Mouse (Mus musculus) left cerebral cortex, postnatal 36 days (tissue): ENCODE measurements around the gene Zfand3. TPM values are rescaled to one million over a fixed set of nuclear protein-coding genes. Genes with fewer than 3 reads are reported as not detected.

Source experiments
- DNase-seq, 2 experiments: peaks; one replicate each; pipeline ENCODE4 v3.0.0; 2021 to 2022; ENCODE audit warnings: low spot score in 2 of 2, mixed read lengths in 1 of 2
- intact Hi-C: fragments of 180-260 bp; cut with DNase I; formaldehyde crosslinking; loops from one replicate; pipeline ENCODE4 v1.15.1; 2025
- total RNA-seq, 2 experiments: library from RNA; stranded (reverse); gene quantifications; 2 replicates each; pipeline ENCODE4 v1.2.3; 2021

The Zfand3 gene
- total RNA-seq, 2 experiments from 2014 or later, result 107 to 120 TPM

DNA sequence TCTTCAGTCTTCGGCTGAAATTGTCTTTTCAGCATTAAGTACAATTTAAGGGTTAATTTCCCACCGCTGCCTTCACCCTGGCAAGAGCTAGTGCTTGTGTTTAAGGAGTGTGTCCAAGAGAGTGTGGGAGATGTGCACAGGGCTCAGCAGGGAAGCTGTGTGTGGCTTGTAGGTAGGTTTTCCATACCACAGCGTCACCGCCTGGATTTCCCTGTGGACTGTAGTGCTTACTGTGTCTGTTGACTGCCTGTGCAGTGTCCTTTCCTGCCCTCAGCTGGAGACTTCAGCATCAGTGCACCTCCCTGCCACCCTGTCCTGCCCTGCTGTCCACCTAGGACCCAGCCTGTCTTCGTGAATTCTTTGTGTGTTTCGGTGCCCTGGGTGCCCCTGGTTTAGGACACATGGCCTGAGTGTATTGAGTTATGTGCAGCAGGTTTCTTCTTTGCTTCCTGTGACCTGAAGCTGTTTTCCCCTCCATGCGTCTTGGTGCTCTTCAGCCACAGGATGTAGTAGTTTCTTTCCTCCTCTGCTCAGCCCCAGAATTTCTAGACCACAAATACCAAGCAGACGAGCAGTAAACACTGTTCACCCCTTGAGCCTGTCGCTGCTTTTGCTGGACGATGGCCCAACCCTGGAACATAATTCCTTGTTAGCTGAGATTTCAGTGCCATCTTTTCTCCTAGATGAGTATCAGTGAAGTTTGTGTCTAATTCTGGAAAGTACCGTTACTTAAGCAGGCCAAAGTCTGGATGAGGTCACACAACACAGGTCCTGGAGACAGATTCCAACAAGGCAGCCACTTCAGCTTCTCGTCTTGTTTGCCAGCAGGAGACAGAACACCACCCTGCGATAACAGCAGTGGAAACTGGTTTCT lies 195.1 kb downstream of the Zfand3 start:
- peak in 1 of 2 experiments; percentile 16 for DNase-seq
- intact Hi-C loops, result loop anchor here (5.0 kb wide), 1 partner anchor 82 kb away; no protein-coding TSS in a partner anchor

- DNase-seq, result no peak
- intact Hi-C loops, result no loop called here
These were observed 195.8 kb downstream of the Zfand3 start for GRCm38 (mm10) chr17:30200283-30200682.

- intact Hi-C loops, result no loop called here
- DNase-seq, result no peak
These were observed 200.7 kb downstream of the Zfand3 start for GRCm38 (mm10) chr17:30205062-30205825.

DNA sequence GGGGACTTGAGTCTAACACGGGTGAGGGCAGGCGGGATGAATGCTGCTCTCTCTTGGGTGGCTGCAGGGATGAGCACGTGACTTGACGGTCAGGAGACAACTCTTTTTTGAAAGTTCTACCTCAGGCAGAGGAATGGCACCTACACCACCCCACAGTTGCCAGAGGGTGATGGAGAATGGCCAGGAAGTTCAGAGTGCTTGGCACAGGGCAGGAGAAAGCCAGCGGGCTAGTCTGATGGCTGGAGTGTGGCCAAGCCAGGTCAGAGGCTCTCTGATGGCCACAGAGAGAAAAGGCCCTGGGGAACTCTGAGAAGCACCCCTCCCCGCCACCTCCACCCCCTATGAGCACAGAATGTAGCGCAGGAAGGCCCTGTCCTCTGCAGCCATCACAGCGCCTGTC lies 205.7 kb downstream of the Zfand3 start:
- intact Hi-C loops, result no loop called here

DNA sequence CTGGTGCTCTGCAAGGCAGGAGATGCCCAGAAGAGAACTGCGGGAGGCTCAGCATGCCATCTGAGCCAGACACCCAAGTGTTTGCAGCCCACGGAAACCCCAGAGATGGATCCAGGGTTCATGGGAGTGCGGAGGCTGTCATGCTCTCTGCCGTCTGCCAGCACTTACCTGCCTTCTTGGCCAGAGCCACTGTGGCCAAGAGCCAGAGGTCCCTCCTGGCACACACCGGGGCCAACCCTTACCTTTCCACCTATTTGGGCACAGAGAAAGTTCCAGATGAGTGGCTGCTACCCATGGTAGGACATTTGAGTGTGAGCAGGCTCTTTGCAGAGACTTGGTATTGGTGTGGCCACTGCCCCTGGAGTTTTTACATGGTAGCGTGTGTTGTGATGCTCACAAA lies 206.4 kb downstream of the Zfand3 start:
- intact Hi-C loops, result no loop called here
- no peak for DNase-seq

More for the DNA sequence above, 205.7 kb downstream of the Zfand3 start:
- no peak for DNase-seq

- no peak for DNase-seq
- intact Hi-C loops, result no loop called here
These were observed 208.1 kb downstream of the Zfand3 start for GRCm38 (mm10) chr17:30212647-30213046.

DNA sequence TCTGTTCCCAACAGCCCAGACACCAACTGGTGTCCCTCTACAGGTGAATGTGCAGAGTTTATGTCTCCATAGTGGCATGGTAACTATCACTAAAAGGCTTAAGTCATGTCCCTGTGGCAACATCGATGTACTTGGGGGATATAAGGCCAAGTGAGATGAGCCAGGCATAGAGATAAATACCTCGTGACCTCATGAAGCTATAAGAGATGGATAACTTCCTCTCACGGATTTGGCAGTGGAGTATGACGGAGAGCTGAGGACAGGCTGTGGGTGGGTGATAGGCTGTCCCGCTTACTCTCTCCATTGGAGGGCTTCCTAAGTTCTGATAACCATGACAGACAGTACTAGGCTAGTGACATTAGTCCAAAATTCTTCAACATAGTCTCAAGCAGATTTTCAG lies 208.8 kb downstream of the Zfand3 start:
- intact Hi-C loops, result no loop called here

GRCm38 (mm10) chr17:30214393-30214792 lies 209.9 kb downstream of the Zfand3 start:
- DNase-seq, result peak; percentile 72 to 77
- intact Hi-C loops, result no loop called here

More for the DNA sequence above, 208.8 kb downstream of the Zfand3 start:
- no peak for DNase-seq

DNA sequence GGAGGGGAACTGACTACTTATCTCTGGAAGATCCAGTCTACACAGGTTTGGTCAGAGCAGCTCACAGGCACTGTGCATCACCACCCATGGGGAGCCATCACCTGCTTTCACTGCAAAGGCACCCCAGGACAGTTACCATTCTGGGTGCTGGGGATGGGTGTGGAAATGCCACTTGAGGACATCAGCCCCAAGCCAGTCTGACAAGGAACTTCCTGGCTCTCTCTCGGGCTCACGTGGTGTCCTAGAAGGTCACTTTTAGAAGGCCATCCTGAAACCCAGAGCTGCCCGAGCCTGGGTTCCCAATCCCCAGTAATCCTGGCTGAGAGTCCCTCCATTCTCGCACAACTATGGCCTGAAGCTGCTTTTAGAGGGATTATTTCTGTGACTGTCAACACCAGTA lies 211.2 kb downstream of the Zfand3 start:
- intact Hi-C loops, result no loop called here

DNA sequence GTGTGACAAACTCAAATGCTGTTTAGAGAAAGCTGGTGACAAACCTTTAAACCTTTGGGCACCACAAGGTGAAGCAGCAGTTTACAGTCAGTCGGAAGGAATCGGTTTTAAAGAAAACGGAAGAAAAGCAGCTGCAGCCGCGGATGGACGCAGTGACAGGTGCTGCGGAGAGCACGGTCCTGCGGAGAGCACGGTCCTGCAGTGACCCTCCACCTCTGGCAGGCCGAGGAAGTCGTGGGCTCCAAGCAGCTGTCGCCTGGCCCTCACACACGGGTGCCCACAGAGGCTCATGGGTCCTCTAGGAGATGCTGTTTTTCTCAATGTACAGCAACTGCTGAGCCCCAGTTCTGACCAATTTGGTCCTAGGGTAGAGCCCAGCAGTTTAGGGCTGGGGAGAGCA lies 217.1 kb downstream of the Zfand3 start:
- DNase-seq, result no peak
- intact Hi-C loops, result no loop called here

More for the DNA sequence above, 211.2 kb downstream of the Zfand3 start:
- DNase-seq, result no peak

- no peak for DNase-seq
- intact Hi-C loops, result no loop called here
These were observed 217.8 kb downstream of the Zfand3 start for GRCm38 (mm10) chr17:30222361-30222760.

GRCm38 (mm10) chr17:30222837-30223236 lies 218.3 kb downstream of the Zfand3 start:
- intact Hi-C loops, result no loop called here
- no peak for DNase-seq

DNA sequence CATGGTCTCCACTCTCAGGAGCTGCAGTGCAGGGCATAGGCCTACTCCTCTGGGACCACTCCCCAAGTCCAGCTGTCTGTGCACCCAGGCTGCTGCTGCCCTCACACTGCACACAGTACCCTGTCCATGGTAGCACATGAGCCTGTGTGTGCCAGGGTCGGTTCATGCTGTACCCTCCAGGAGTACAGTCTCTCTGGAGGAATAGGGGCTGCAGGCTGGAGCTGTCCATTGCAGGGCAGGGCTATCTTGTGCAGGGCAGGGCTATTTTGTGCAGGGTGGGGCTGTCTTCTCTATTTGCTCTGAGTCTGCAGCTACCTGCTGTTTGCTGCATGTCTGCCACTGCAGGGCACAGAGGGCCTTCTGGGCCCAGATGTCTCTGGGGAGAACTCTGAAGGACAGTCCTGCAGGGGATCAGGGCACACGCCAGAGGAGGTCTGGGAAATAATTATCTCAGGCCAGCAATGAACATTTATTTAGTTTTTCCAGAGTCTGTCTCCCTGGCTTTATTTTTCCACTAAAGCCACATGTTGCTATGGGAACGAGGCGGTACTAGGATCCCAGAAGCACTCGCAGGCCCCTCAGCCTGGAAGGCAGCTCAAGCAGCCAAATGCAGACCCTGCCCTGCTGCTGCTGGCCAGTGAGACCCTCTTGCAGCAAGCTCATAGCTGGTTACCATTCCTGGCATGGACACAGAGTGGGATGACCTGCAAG lies 220.7 kb downstream of the Zfand3 start:
- intact Hi-C loops, result no loop called here
- no peak for DNase-seq

DNA sequence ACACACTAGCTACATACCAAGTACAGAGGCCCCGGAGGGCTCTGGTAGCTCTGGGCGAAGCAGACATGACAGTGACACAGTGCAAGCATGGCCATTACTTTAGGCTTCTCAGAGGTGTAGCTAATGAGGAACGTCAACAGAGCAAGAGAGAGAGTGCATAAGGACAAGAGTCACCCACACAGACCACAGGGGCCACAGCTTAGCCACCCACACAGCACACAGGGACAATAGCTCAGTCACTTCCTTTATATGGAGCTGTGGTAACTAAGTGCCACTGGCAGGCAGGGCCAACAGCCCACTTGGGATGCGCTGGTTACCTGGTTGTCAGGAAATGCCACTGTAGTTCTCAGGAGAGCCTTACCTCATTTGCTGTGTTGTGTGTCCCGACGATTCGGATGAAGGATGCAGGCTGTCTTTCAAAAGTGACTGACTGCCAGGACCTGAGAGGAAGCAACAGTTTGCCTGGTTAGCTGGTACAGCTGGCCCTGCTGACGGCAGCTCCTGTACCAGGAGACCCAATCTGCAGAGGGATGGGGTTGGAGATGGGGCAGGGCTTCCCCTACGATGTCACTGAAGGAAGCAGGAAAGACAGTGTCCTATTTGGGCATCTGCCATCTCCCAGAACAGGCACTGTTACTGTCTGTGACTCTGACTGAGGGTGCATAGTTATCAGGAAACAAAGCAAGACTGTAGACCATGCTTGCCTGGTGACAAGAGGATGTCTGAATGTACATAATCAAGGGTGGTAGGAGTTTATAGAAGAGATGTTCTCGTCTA lies 224.1 kb downstream of the Zfand3 start:
- intact Hi-C loops, result no loop called here
- no peak for DNase-seq

DNA sequence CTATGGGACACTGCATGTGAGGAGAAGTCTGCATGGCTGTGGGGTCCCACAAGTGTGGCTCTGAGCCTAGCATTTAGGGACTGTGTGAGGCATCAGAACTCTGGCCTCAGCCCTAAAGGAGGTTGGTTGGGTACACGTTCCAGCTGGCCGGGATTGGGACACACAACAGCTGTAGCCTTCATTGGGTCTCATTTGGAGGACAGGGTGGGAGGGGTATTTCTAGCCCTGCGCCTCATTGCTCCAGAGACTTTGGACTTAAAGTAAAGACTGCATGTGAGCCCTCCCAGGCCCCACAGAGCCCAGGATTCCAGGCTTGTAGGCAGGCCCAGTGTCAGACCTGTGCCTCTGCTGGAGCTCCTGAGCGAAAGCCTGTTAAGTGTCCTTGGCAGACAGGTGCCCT lies 225.9 kb downstream of the Zfand3 start:
- DNase-seq, result no peak
- intact Hi-C loops, result no loop called here

DNA sequence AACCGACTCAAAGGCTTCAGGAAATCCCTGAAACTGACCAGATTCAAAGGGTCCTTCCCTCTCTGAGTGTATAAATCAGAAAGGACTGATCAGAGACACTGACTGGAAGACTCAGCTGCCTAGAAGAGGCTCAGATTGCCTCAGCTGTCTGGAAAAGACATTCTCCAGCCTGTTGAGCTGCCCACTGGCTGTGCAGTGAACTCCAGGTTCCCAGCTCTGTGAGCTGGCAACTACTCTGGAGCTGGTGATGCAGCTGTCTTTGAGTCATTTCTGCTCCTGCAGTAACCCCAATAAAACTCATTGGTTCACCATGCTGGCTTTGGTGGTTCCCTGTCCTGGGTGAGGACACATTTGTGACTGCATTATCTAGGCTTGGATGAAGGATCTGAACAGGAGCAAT lies 226.9 kb downstream of the Zfand3 start:
- DNase-seq, result no peak
- intact Hi-C loops, result no loop called here

GRCm38 (mm10) chr17:30232698-30233097 lies 228.2 kb downstream of the Zfand3 start:
- intact Hi-C loops, result no loop called here
- no peak for DNase-seq

GRCm38 (mm10) chr17:30235380-30235779 lies 230.8 kb downstream of the Zfand3 start:
- no peak for DNase-seq
- intact Hi-C loops, result no loop called here

DNA sequence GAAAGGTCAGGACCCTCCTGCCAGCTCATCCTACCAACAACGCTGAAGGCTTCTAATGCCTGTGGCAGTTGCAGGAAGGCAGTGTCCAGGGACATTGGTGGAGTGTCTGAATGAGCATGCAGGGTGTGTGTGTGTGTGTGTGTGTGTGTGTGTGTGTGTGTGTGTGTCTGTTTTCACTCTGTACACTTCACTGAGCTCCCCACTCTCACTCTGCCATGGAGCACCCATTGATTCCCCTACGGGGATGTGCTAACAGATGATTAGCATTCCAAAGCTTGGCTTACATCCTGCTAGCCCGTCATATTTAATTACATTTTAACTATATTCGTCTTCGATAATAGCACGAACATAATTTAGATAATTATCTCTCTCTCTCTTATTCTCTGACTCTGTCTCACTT lies 232.1 kb downstream of the Zfand3 start:
- DNase-seq, result no peak
- intact Hi-C loops, result no loop called here
